Mouse (Mus musculus): ENCODE results near the gene Olfr1417.
"Not testable (repeated sequence)": the region's sequence is repeated elsewhere in the genome, so short reads cannot be mapped to it uniquely, and the experiment has no call there.

Gene Olfr1417

GRCm38 (mm10) chr19:11839119-11839518, at the start of gene Olfr1417:
Gene Olfr1417, minus strand, starts transcription at chr19:11839219.
- DNase-seq (ENCODE audit: low read depth, low spot score) = no peak

- DNase-seq (ENCODE audit: low read depth, low spot score) = no peak
Measured at GRCm38 (mm10) chr19:11886265-11886664, 47.2 kb upstream of the Olfr1417 start, which contains the start of gene Olfr1420. Gene Olfr1420, plus strand, starts transcription at chr19:11886565.

DNA sequence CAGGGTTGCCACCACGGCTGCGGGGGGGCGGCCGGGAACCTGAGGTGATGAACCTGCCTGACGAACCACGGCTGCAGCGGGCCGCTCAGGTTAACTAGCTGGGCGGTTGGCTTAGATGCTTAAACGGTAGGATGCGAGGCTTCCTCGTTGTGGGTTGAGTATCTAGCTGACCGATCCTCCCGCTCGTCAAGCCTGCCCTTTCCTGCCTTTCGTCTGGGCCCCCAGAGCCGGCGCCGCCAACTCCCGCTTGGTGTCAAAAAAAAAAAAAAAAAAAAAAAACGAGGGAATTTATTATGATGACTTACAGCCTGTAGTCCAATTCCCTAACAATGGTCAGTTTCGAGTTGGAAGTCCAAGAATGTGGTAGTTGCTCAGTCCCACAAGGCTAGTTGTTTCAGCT, 39.4 kb upstream of the Olfr1417 start:
- not testable (repeated sequence) for DNase-seq (ENCODE audit: low read depth, low spot score)

DNA sequence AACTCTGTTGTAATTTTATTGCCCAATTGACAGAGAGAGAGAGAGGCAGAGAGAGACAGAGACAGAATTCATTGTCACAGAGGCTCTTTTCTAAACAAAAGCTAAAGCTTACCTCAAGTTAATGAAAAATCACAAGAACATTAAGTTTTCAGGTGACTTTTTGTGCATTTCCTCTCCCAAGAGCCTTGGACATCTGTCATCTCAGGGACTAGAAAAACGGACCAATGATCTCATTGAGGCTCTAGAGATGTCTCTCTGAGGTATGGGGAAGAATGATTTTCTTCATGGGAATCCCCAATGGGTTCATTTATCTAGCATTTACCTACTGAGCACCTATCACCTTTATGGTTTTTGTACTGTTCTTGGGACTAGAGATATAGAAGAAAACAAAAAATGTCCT, 36.0 kb upstream of the Olfr1417 start, which contains the start of gene Olfr1419:
Olfr1419 (minus strand) TSS at position 101 of the 400 bp plus-strand sequence.
- DNase-seq (ENCODE audit: low read depth, low spot score) = no peak

- no peak for DNase-seq (ENCODE audit: low read depth, low spot score)
Measured at GRCm38 (mm10) chr19:11867837-11868236, 28.8 kb upstream of the Olfr1417 start.

GRCm38 (mm10) chr19:11860966-11861365, 21.9 kb upstream of the Olfr1417 start, which contains the start of gene Olfr1418:
Gene Olfr1418, minus strand, starts transcription at chr19:11861066.
- no peak for DNase-seq (ENCODE audit: low read depth, low spot score)

GRCm38 (mm10) chr19:11856506-11856905, 17.5 kb upstream of the Olfr1417 start:
- DNase-seq (ENCODE audit: low read depth, low spot score) = no peak

GRCm38 (mm10) chr19:11854821-11855220, 15.8 kb upstream of the Olfr1417 start:
- no peak for DNase-seq (ENCODE audit: low read depth, low spot score)

DNA sequence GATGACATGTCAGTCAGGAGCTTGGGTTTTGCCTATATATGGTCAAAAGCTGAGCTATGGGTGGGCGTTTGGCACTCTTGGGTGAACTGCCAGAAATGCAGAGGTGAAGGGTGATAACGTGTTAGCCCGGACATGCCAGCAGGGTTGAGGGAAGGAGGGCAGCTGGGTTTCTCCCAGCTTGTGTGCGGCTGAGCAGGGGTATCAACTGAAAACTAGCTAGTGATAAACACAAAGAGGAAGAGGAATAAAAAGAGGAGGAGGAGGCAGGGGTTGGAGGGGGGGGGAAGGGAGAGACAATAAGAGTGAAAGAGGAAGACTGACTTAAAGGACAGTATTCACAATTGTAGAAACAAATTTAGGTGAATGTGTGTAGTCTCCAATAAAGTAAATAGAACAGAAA, 13.6 kb upstream of the Olfr1417 start:
- no peak for DNase-seq (ENCODE audit: low read depth, low spot score)

- DNase-seq (ENCODE audit: low read depth, low spot score) = peak; percentile 29
Measured at GRCm38 (mm10) chr19:11846333-11846732, 7.3 kb upstream of the Olfr1417 start.

- no peak for DNase-seq (ENCODE audit: low read depth, low spot score)
Measured at GRCm38 (mm10) chr19:11823346-11824065, 15.5 kb downstream of the Olfr1417 start.

- peak; percentile 18 for DNase-seq (ENCODE audit: low read depth, low spot score)
Measured at GRCm38 (mm10) chr19:11820211-11820610, 18.8 kb downstream of the Olfr1417 start.

GRCm38 (mm10) chr19:11819800-11820199, 19.2 kb downstream of the Olfr1417 start:
- DNase-seq (ENCODE audit: low read depth, low spot score) = peak; percentile 81

GRCm38 (mm10) chr19:11819143-11819700, 19.8 kb downstream of the Olfr1417 start, which contains the start of gene Stx3:
Gene Stx3, minus strand, starts transcription at chr19:11819403.
- DNase-seq (ENCODE audit: low read depth, low spot score) = peak; percentile 47

GRCm38 (mm10) chr19:11818199-11819142, 20.5 kb downstream of the Olfr1417 start:
- peak; percentile 85 for DNase-seq (ENCODE audit: low read depth, low spot score)

- peak; percentile 18 for DNase-seq (ENCODE audit: low read depth, low spot score)
Measured at GRCm38 (mm10) chr19:11817586-11817985, 21.4 kb downstream of the Olfr1417 start.

GRCm38 (mm10) chr19:11816706-11817105, 22.3 kb downstream of the Olfr1417 start:
- DNase-seq (ENCODE audit: low read depth, low spot score) = no peak

DNA sequence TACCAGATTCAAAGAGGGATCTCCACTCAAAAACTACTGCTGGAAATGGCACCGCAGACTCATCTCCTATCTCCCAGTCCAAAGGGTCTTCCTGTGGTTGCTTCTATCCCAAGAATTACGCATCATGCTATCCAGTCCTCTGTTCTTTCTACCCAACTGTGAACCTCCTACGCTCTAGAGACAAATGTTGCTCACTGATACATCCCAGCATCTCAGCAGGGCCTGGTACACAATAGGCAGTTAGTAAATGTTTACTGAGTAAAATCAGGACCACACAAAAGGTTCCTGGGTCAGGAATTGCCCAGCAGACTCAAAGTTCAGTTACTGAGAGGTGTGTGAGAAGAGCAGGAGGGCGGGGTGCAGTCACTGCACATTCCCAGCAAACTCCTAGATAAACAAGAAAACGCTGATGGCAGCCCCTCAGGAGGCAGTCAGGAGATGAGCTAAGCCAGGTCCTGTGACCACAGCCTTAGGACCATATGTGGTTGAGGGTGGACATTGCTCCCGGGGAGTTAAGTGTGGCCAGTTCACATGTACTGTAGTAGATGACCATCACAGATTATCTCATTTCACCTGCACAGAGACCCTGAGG, 24.2 kb downstream of the Olfr1417 start:
- DNase-seq (ENCODE audit: low read depth, low spot score) = no peak

DNA sequence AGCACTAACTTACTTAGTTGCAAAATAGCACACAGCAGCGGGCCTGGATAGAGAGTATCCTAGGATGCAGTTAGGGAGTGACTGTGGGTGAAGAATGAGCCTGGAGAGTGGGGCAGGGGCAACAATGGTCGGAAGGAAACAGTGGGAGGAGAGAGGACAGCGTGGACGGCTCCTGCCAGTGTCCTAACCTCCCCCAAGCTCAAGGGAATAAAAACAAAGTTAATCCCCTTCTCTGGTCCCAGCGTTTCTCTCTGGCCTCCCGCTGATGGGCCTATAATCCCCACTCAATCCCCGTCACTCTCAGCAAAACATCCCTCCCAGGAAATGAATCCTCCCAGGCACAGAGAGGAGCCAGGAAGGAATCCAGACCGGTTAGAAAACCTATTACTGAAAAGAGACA, 25.4 kb downstream of the Olfr1417 start:
- DNase-seq (ENCODE audit: low read depth, low spot score) = no peak

DNA sequence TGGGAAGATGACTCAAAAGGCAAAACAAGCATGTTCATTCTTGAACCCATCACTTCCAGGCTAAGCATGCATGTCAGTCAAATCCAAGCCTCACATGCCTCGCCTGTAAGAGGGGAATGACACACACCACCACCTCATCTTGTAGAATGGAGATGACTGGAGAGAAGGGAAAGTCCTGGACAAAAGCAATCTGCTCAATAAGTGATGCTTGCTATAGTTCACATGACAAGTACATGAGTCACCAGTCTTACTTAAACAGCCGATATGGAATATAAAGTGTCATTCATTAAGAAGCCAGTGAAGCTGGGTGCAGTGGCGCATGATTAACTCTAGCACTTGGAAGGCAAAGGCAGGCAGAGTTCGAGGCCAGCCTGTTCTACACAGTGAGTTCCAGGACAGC, 25.9 kb downstream of the Olfr1417 start:
- peak; percentile 14 for DNase-seq (ENCODE audit: low read depth, low spot score)

DNA sequence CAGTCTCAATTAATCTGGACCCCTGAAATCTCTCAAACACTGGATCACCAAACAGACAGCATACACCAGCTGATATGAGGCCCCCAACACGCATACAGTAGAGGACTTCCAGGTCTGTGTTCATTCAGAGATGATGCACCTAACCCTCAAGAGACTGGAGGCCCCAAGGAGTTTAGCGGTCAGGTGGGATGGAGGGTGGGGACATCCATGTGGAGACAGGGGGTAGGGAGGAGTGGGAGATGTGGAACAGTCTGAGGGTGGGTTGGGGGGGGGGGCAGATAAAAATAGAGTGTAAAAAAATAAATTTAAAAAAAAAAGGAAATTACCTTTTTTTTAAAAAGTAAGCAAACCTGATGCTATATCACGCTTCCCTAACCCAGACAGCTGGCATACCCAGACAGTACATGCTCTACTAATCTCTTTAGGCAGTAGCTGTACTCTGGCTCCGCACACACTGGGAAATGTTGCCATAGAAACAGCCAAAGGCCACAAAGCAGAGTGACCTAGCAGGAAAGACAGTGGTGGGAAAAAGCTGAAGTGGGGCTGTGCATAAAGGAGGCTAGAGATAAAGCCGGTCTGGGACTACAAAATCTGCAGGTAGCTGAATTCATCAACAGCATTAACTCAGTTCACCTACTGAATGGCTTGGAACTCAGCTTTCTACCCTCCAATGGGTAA, 27.2 kb downstream of the Olfr1417 start:
- DNase-seq (ENCODE audit: low read depth, low spot score) = peak; percentile 65

Data from brain, adult 2 months (tissue).